Mouse (Mus musculus) E14TG2a.4 (cell line): ENCODE measurements around the gene Paox.

Experiments used
- H3K27me3 ChIP-seq: 2 replicates; pipeline ENCODE4 v1.6.1; 2014; ENCODE audit warnings: low read length, control low read depth; ENCODE audit not compliant: insufficient read depth
- H3K36me3 ChIP-seq: 2 replicates; pipeline ENCODE4 v1.6.1; 2014; ENCODE audit warnings: low read length, control low read depth; ENCODE audit not compliant: insufficient read depth
- H3K4me1 ChIP-seq: replicated peaks from 2 replicates; pipeline ENCODE4 v1.6.1; 2014; ENCODE audit warnings: low read depth, low read length, control low read depth
- H3K4me3 ChIP-seq: replicated peaks from 2 replicates; pipeline ENCODE4 v1.5.1; 2014; ENCODE audit warnings: mild to moderate bottlenecking, low read length
- H3K9me3 ChIP-seq: 2 replicates; pipeline ENCODE4 v1.6.1; 2014; ENCODE audit warnings: low read length, control low read depth
- CTCF ChIP-seq: conservative IDR thresholded peaks from 2 replicates; pipeline ENCODE4 v1.5.1; 2014; ENCODE audit warnings: low read length
- NANOG ChIP-seq: IDR thresholded peaks from 2 replicates; pipeline ENCODE4 v1.6.1; 2014; ENCODE audit warnings: borderline replicate concordance, low read length, mixed read lengths
- POU5F1 ChIP-seq: IDR thresholded peaks from 2 replicates; pipeline ENCODE4 v1.6.1; 2014; ENCODE audit warnings: low read length, borderline replicate concordance

Paox gene

GRCm38 (mm10) chr7:140115583-140116328, at the start of gene Paox:
TSS of gene Paox (plus strand) at chr7:140115799.
- H3K36me3 ChIP-seq = peaks cover 29% of the 10 kb centered on the region
- H3K27me3 ChIP-seq = no peaks in the 10 kb centered on the region
- peak within 1 kb of the TSS; percentile 92 for H3K4me3 ChIP-seq
- peaks cover 28% of the 10 kb centered on the region for H3K4me1 ChIP-seq
- no peak for TF ChIP-seq NANOG
- TF ChIP-seq POU5F1 = no peak
- no peak for TF ChIP-seq CTCF
- no peaks in the 10 kb centered on the region for H3K9me3 ChIP-seq

- no peak overlapping the region for H3K4me3 ChIP-seq
- H3K4me1 ChIP-seq = peaks cover 22% of the 10 kb centered on the region; the same call in 1 of the 2 replicates
- H3K36me3 ChIP-seq = no peaks in the 10 kb centered on the region
- TF ChIP-seq NANOG = no peak
- no peak for TF ChIP-seq POU5F1
- no peak for TF ChIP-seq CTCF
- H3K9me3 ChIP-seq = no peaks in the 10 kb centered on the region
- H3K27me3 ChIP-seq = peaks cover 72% of the 10 kb centered on the region
Measured at GRCm38 (mm10) chr7:140067397-140067796, 48.2 kb upstream of the Paox start.

- TF ChIP-seq POU5F1 (no peak), CTCF (no peak), NANOG (no peak)
- Histone ChIP-seq H3K9me3 (no peaks in the 10 kb centered on the region), H3K36me3 (no peaks in the 10 kb centered on the region), H3K27me3 (peaks cover 55% of the 10 kb centered on the region), H3K4me3 (peak overlapping the region; percentile 75), H3K4me1 (peaks cover 16% of the 10 kb centered on the region; the same call in 1 of the 2 replicates)
Measured at GRCm38 (mm10) chr7:140070042-140070711, 45.4 kb upstream of the Paox start.

GRCm38 (mm10) chr7:140077698-140078097, 37.9 kb upstream of the Paox start:
- TF ChIP-seq NANOG (no peak), CTCF (no peak), POU5F1 (no peak)
- Histone ChIP-seq H3K4me1 (peaks cover 48% of the 10 kb centered on the region), H3K9me3 (no peaks in the 10 kb centered on the region), H3K27me3 (peaks cover 38% of the 10 kb centered on the region), H3K4me3 (no peak overlapping the region), H3K36me3 (no peaks in the 10 kb centered on the region)

- no peaks in the 10 kb centered on the region for H3K9me3 ChIP-seq
- peaks cover 34% of the 10 kb centered on the region for H3K27me3 ChIP-seq
- H3K36me3 ChIP-seq = no peaks in the 10 kb centered on the region
- H3K4me3 ChIP-seq = no peak overlapping the region
- H3K4me1 ChIP-seq = peaks cover 52% of the 10 kb centered on the region
- TF ChIP-seq POU5F1 = no peak
- peak; percentile 81 for TF ChIP-seq CTCF
- no peak for TF ChIP-seq NANOG
Measured at GRCm38 (mm10) chr7:140078711-140079110, 36.9 kb upstream of the Paox start.

GRCm38 (mm10) chr7:140080503-140081156, 35.0 kb upstream of the Paox start:
- TF ChIP-seq POU5F1 (no peak), CTCF (no peak), NANOG (no peak)
- Histone ChIP-seq H3K27me3 (peaks cover 34% of the 10 kb centered on the region), H3K4me3 (0 out of 2 replicates have a peak overlapping the region, but pooled peaks have one; percentile 24), H3K36me3 (no peaks in the 10 kb centered on the region), H3K9me3 (no peaks in the 10 kb centered on the region), H3K4me1 (peaks cover 52% of the 10 kb centered on the region)

- no peaks in the 10 kb centered on the region for H3K36me3 ChIP-seq
- no peaks in the 10 kb centered on the region for H3K9me3 ChIP-seq
- 0 out of 2 replicates have a peak overlapping the region, but pooled peaks have one; percentile 26 for H3K4me3 ChIP-seq
- TF ChIP-seq CTCF (no peak), POU5F1 (no peak), NANOG (no peak)
- peaks cover 34% of the 10 kb centered on the region for H3K27me3 ChIP-seq
- peaks cover 50% of the 10 kb centered on the region for H3K4me1 ChIP-seq
Measured at GRCm38 (mm10) chr7:140081408-140082241, 34.0 kb upstream of the Paox start.

- Histone ChIP-seq H3K4me1 (peaks cover 48% of the 10 kb centered on the region), H3K27me3 (peaks cover 34% of the 10 kb centered on the region), H3K9me3 (no peaks in the 10 kb centered on the region), H3K4me3 (0 out of 2 replicates have a peak within 1 kb of the TSS, but pooled peaks have one; percentile 26), H3K36me3 (no peaks in the 10 kb centered on the region)
- TF ChIP-seq CTCF (peak; percentile 42), NANOG (no peak)
Measured at GRCm38 (mm10) chr7:140082242-140082678, 33.3 kb upstream of the Paox start, which contains the start of gene Caly. TSS of gene Caly (minus strand) at chr7:140082548.
